Mouse (Mus musculus): ENCODE measurements around the gene Plod3. TPM values are rescaled to one million over a fixed set of nuclear protein-coding genes. Genes with fewer than 3 reads are reported as not detected.

Gene Plod3
- total and polyA plus RNA-seq, 2 experiments from 2014 or later, result 25.2 to 63.5 TPM

DNA sequence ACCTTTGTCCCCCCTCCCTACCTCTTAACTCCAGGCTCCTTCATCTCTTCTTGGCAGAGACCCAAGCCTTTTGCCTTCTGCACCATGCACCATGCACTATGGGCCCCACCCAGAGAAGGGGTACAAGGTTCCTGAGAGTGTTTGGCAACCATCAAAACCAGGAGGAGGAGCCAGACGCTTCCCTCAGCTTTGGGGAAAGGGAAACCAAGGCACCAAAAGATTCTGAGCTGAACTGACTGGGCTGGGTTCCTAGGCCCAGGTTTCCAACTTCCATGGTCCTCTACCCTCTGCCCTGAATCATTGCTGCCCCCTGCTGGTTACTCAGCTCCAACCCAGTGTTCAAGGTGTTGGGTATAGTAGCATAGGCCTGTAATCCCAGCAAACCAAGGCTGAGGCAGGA, 16.1 kb upstream of the Plod3 start:
- no peaks in the 10 kb centered on the region for H3K9me3 ChIP-seq (ENCODE audit: low read length)
- peaks cover 9% of the 10 kb centered on the region; the same call in 1 of the 2 replicates for H3K36me3 ChIP-seq (ENCODE audit: insufficient read depth, low read length)
- WGBS, result 50% methylated on average over 1 of the region's 1 CpGs
- H3K27ac ChIP-seq, result no peak overlapping the region
- no peaks in the 10 kb centered on the region for H3K27me3 ChIP-seq (ENCODE audit: insufficient read depth, low read length)
- no peak overlapping the region for H3K4me3 ChIP-seq (ENCODE audit: low read length)
- peak; percentile 66 for TF ChIP-seq CTCF (IDR thresholded peaks at IDR 0.05; ENCODE audit: low read depth)
- H3K9ac ChIP-seq (replicated peaks; ENCODE audit: low read length), result no peak overlapping the region
- ATAC-seq (no peak), DNase-seq (ENCODE audit: low spot score) (peak; percentile 24)
- no peak overlapping the region for H3K4me2 ChIP-seq (ENCODE audit: low read depth, low read length)
- H3K4me1 ChIP-seq (ENCODE audit: insufficient read depth, low read length), result no peaks in the 10 kb centered on the region

GRCm38 (mm10) chr5:136973670-136974069, 13.1 kb upstream of the Plod3 start:
- H3K36me3 ChIP-seq (ENCODE audit: insufficient read depth, low read length), result no peaks in the 10 kb centered on the region
- TF ChIP-seq CTCF (IDR thresholded peaks at IDR 0.05; ENCODE audit: low read depth), result no peak
- no peak overlapping the region for H3K9ac ChIP-seq (replicated peaks; ENCODE audit: low read length)
- no peaks in the 10 kb centered on the region for H3K27me3 ChIP-seq (ENCODE audit: insufficient read depth, low read length)
- no peak overlapping the region for H3K4me2 ChIP-seq (ENCODE audit: low read depth, low read length)
- ATAC-seq, result no peak
- no peak overlapping the region for H3K27ac ChIP-seq
- H3K9me3 ChIP-seq (ENCODE audit: low read length), result no peaks in the 10 kb centered on the region
- 83% methylated on average over 8 of the region's 8 CpGs for WGBS
- no peak overlapping the region for H3K4me3 ChIP-seq (ENCODE audit: low read length)
- no peaks in the 10 kb centered on the region for H3K4me1 ChIP-seq (ENCODE audit: insufficient read depth, low read length)
- no peak for DNase-seq (ENCODE audit: low spot score)

GRCm38 (mm10) chr5:136977769-136978168, 9.1 kb upstream of the Plod3 start:
- H3K36me3 ChIP-seq (ENCODE audit: insufficient read depth, low read length), result peaks cover 6% of the 10 kb centered on the region
- no peak overlapping the region for H3K27ac ChIP-seq
- no peak for TF ChIP-seq CTCF (IDR thresholded peaks at IDR 0.05; ENCODE audit: low read depth)
- H3K4me2 ChIP-seq (ENCODE audit: low read depth, low read length), result no peak overlapping the region
- no peak overlapping the region for H3K9ac ChIP-seq (replicated peaks; ENCODE audit: low read length)
- no peak overlapping the region for H3K4me3 ChIP-seq (ENCODE audit: low read length)
- no peaks in the 10 kb centered on the region for H3K27me3 ChIP-seq (ENCODE audit: insufficient read depth, low read length)
- ATAC-seq (no peak), DNase-seq (ENCODE audit: low spot score) (no peak)
- H3K9me3 ChIP-seq (ENCODE audit: low read length), result no peaks in the 10 kb centered on the region
- 72% methylated on average over 4 of the region's 4 CpGs for WGBS
- no peaks in the 10 kb centered on the region for H3K4me1 ChIP-seq (ENCODE audit: insufficient read depth, low read length)

- no peak overlapping the region for H3K4me2 ChIP-seq (ENCODE audit: low read depth, low read length)
- no peak for TF ChIP-seq CTCF (IDR thresholded peaks at IDR 0.05; ENCODE audit: low read depth)
- WGBS, result 99% methylated on average over 2 of the region's 2 CpGs
- no peak overlapping the region for H3K4me3 ChIP-seq (ENCODE audit: low read length)
- H3K36me3 ChIP-seq (ENCODE audit: insufficient read depth, low read length), result peaks cover 6% of the 10 kb centered on the region
- H3K9me3 ChIP-seq (ENCODE audit: low read length), result no peaks in the 10 kb centered on the region
- no peaks in the 10 kb centered on the region for H3K4me1 ChIP-seq (ENCODE audit: insufficient read depth, low read length)
- no peaks in the 10 kb centered on the region for H3K27me3 ChIP-seq (ENCODE audit: insufficient read depth, low read length)
- DNase-seq (ENCODE audit: low spot score), result no peak
- H3K9ac ChIP-seq (replicated peaks; ENCODE audit: low read length), result no peak overlapping the region
- ATAC-seq, result no peak
- H3K27ac ChIP-seq, result no peak overlapping the region
Measured at GRCm38 (mm10) chr5:136979762-136980161, 7.1 kb upstream of the Plod3 start.

GRCm38 (mm10) chr5:136980974-136981373, 5.8 kb upstream of the Plod3 start:
- Histone ChIP-seq H3K27ac (no peak overlapping the region), H3K9me3 (ENCODE audit: low read length) (no peaks in the 10 kb centered on the region), H3K27me3 (ENCODE audit: insufficient read depth, low read length) (no peaks in the 10 kb centered on the region), H3K4me2 (ENCODE audit: low read depth, low read length) (no peak overlapping the region), H3K4me3 (ENCODE audit: low read length) (no peak overlapping the region), H3K9ac (replicated peaks; ENCODE audit: low read length) (no peak overlapping the region), H3K4me1 (ENCODE audit: insufficient read depth, low read length) (no peaks in the 10 kb centered on the region), H3K36me3 (ENCODE audit: insufficient read depth, low read length) (peaks cover 6% of the 10 kb centered on the region)
- peak; percentile 28 for TF ChIP-seq CTCF (IDR thresholded peaks at IDR 0.05; ENCODE audit: low read depth)
- 86% methylated on average over 8 of the region's 8 CpGs for WGBS
- DNase-seq (ENCODE audit: low spot score) (peak; percentile 39), ATAC-seq (no peak)

- WGBS, result 50% methylated on average over 13 of the region's 16 CpGs
- no peak overlapping the region for H3K4me3 ChIP-seq (ENCODE audit: low read length)
- TF ChIP-seq CTCF (IDR thresholded peaks at IDR 0.05; ENCODE audit: low read depth), result peak; percentile 67
Measured at GRCm38 (mm10) chr5:136982338-136982930, 4.4 kb upstream of the Plod3 start.

DNA sequence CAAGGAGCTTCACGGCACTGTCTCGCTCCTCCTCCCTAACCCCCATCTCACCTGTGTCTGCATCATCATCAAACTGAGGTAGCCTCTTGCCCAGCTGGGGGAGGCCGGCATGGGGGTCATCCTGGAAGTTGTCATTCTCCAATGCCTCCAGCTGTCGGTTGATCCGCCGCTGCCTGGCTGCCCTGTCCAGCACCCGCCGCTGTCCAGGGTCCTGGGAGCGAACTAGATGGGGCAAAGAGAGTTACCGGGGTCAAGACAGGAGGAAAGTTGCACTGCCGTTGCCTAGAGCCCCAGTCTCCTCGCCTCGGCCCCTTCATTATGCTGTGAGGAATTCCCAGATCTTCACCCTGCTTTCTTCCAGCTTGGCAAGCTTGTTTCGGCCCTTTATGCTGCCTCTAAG, 2.0 kb upstream of the Plod3 start:
- TF ChIP-seq CTCF (IDR thresholded peaks at IDR 0.05; ENCODE audit: low read depth), result no peak
- WGBS, result 58% methylated on average over 14 of the region's 14 CpGs
- peaks cover 7% of the 10 kb centered on the region; the same call in 1 of the 2 replicates for H3K4me1 ChIP-seq (ENCODE audit: insufficient read depth, low read length)
- H3K36me3 ChIP-seq (ENCODE audit: insufficient read depth, low read length), result peaks cover 8% of the 10 kb centered on the region
- no peaks in the 10 kb centered on the region for H3K9me3 ChIP-seq (ENCODE audit: low read length)
- no peak overlapping the region for H3K27ac ChIP-seq
- H3K4me2 ChIP-seq (ENCODE audit: low read depth, low read length), result no peak overlapping the region
- ATAC-seq (no peak), DNase-seq (ENCODE audit: low spot score) (no peak)
- H3K27me3 ChIP-seq (ENCODE audit: insufficient read depth, low read length), result no peaks in the 10 kb centered on the region
- no peak overlapping the region for H3K4me3 ChIP-seq (ENCODE audit: low read length)
- H3K9ac ChIP-seq (replicated peaks; ENCODE audit: low read length), result no peak overlapping the region

More at GRCm38 (mm10) chr5:136982338-136982930, 4.4 kb upstream of the Plod3 start:
- Histone ChIP-seq H3K27me3 (ENCODE audit: insufficient read depth, low read length) (no peaks in the 10 kb centered on the region), H3K27ac (no peak overlapping the region), H3K9ac (replicated peaks; ENCODE audit: low read length) (no peak overlapping the region), H3K4me2 (ENCODE audit: low read depth, low read length) (no peak overlapping the region), H3K36me3 (ENCODE audit: insufficient read depth, low read length) (peaks cover 6% of the 10 kb centered on the region), H3K4me1 (ENCODE audit: insufficient read depth, low read length) (no peaks in the 10 kb centered on the region), H3K9me3 (ENCODE audit: low read length) (no peaks in the 10 kb centered on the region)
- ATAC-seq (no peak), DNase-seq (ENCODE audit: low spot score) (peak; percentile 70)
